Mouse (Mus musculus): Measurements from ENCODE around the gene A730071L15Rik.

DNA sequence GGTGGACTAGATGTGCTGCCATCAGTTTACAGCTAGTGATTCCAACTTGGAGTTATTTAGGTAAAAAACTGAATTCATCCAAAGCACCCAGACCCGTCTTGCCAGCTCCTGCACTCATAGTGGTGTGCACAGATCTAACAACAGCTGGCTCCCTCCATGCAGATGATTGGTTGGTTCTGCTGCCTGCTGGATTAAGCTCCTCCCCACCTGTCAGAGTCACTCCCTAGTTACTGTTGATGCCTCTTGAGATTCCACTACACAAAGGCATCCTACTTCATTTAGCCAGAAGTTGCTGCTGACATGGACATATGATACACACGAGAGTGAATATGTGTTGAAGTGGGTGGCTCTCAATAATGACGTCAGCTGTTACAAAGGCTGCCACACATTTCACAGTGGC, 17.0 kb downstream of the A730071L15Rik start:
- TF ChIP-seq CTCF (IDR thresholded peaks at IDR 0.05; ENCODE audit: low read depth) (no peak), EP300 (IDR thresholded peaks at IDR 0.05; ENCODE audit: low read depth) (no peak)

All from heart, postnatal 0 days (tissue).